Mouse (Mus musculus) CD4-positive, CD25-positive, alpha-beta regulatory T cell, adult 4 months (primary cell): Measurements from ENCODE around the gene Timm13. TPM values are rescaled to one million over a fixed set of nuclear protein-coding genes. Genes with fewer than 3 reads are reported as not detected.

Experiments used
- ATAC-seq: one replicate; pipeline ENCODE4 v1.8.0; 2017
- polyA plus RNA-seq, 2 experiments: library from polyadenylated mRNA; unstranded; fragments of 100-300 nt; shearing (Covaris generic); gene quantifications; one replicate each; pipeline ENCODE4 v1.2.1; 2017

The Timm13 gene
- polyA plus RNA-seq, 2 experiments from 2014 or later: 212 to 257 TPM

- no peak for ATAC-seq
Measured at GRCm38 (mm10) chr10:80904004-80904693, 3.4 kb upstream of the Timm13 start.

- ATAC-seq: no peak
Measured at GRCm38 (mm10) chr10:80903282-80903681, 2.5 kb upstream of the Timm13 start.

GRCm38 (mm10) chr10:80902273-80902940 lies 1.6 kb upstream of the Timm13 start:
- no peak for ATAC-seq

GRCm38 (mm10) chr10:80901409-80902272 lies 872 bp upstream of the Timm13 start:
- ATAC-seq: no peak

- no peak for ATAC-seq
Measured at GRCm38 (mm10) chr10:80899591-80900317, 1.0 kb downstream of the Timm13 start.

- ATAC-seq: no peak
Measured at GRCm38 (mm10) chr10:80899074-80899473, 1.7 kb downstream of the Timm13 start.

GRCm38 (mm10) chr10:80897861-80898510 lies 2.8 kb downstream of the Timm13 start:
- ATAC-seq: no peak

- ATAC-seq: no peak
Measured at GRCm38 (mm10) chr10:80896581-80897485, 3.9 kb downstream of the Timm13 start.

GRCm38 (mm10) chr10:80895697-80896096 lies 5.1 kb downstream of the Timm13 start:
- no peak for ATAC-seq

- no peak for ATAC-seq
Measured at GRCm38 (mm10) chr10:80895100-80895499, 5.7 kb downstream of the Timm13 start.

GRCm38 (mm10) chr10:80887181-80887580 lies 13.6 kb downstream of the Timm13 start:
- ATAC-seq: no peak

GRCm38 (mm10) chr10:80881301-80881700 lies 19.5 kb downstream of the Timm13 start:
- no peak for ATAC-seq

GRCm38 (mm10) chr10:80880901-80881300 lies 19.9 kb downstream of the Timm13 start:
- ATAC-seq: no peak

- ATAC-seq: peak; percentile 72
Measured at GRCm38 (mm10) chr10:80880131-80880641, 20.6 kb downstream of the Timm13 start.

GRCm38 (mm10) chr10:80876594-80876993 lies 24.2 kb downstream of the Timm13 start:
- no peak for ATAC-seq

GRCm38 (mm10) chr10:80876028-80876427 lies 24.7 kb downstream of the Timm13 start:
- ATAC-seq: peak; percentile 60

- ATAC-seq: no peak
Measured at GRCm38 (mm10) chr10:80874035-80874434, 26.7 kb downstream of the Timm13 start.

- ATAC-seq: no peak
Measured at GRCm38 (mm10) chr10:80871581-80871980, 29.2 kb downstream of the Timm13 start, which contains the start of gene Tmprss9. Gene Tmprss9, plus strand, starts transcription at chr10:80871848.

GRCm38 (mm10) chr10:80870993-80871392 lies 29.8 kb downstream of the Timm13 start:
- no peak for ATAC-seq

GRCm38 (mm10) chr10:80864446-80864845 lies 36.3 kb downstream of the Timm13 start:
- ATAC-seq: no peak

GRCm38 (mm10) chr10:80862305-80862704 lies 38.5 kb downstream of the Timm13 start:
- ATAC-seq: no peak
